Mouse (Mus musculus) CH12.LX (cell line): ENCODE measurements at regions not wholly inside any gene's neighbourhood (a gene's known extent, or its start where the extent isn't known, plus 50 kb on each side); places are given as distances from the start of the nearest gene placed in this dataset.

Experiments
- DNase-seq: peaks from one replicate; pipeline ENCODE4 v3.0.0-alpha.2; 2013; ENCODE audit errors: extremely low read depth
- H3K27ac ChIP-seq: 2 replicates; pipeline ENCODE4 v1.5.1; 2012; ENCODE audit warnings: low read depth, mild to moderate bottlenecking, control low read depth, moderate library complexity; ENCODE audit not compliant: insufficient read depth
- H3K27me3 ChIP-seq: replicated peaks from 2 replicates; pipeline ENCODE3; 2012; ENCODE audit warnings: inconsistent platforms
- H3K36me3 ChIP-seq, 2 experiments: replicated peaks in 1 of 2; 2 replicates each; pipeline versions ENCODE3 to v1.6.1; 2012; ENCODE audit warnings: inconsistent platforms in 1 of 2, low read length in 1 of 2, mild to moderate bottlenecking in 1 of 2, mixed read lengths in 1 of 2, moderate library complexity in 1 of 2; ENCODE audit not compliant: control insufficient read depth in 1 of 2, insufficient read depth in 1 of 2
- H3K4me1 ChIP-seq, 2 experiments: 2 replicates each; pipeline ENCODE4 v1.6.1; 2012; ENCODE audit warnings: inconsistent platforms in 1 of 2, moderate library complexity in 1 of 2; ENCODE audit not compliant: insufficient read depth in 2 of 2, control insufficient read depth in 1 of 2
- H3K4me2 ChIP-seq: 2 replicates; pipeline ENCODE4 v1.6.1; 2012; ENCODE audit warnings: low read depth, mild to moderate bottlenecking, control low read depth; ENCODE audit not compliant: poor library complexity, insufficient read depth, severe bottlenecking
- H3K4me3 ChIP-seq, 3 experiments: fragments of 150-350 bp in 1 of 3; sonication (generic) in 1 of 3; replicated peaks in 1 of 3; 2 replicates each; pipeline versions ENCODE3 to v1.5.1; 2011 to 2012; ENCODE audit warnings: low read depth in 2 of 3, low read length in 2 of 3, mild to moderate bottlenecking in 2 of 3, moderate library complexity in 2 of 3, control low read depth in 1 of 3, improper control_type of control experiment in 1 of 3, inconsistent platforms in 1 of 3, mixed read lengths in 1 of 3; ENCODE audit not compliant: poor library complexity in 1 of 3
- H3K79me2 ChIP-seq: replicated peaks from 2 replicates; pipeline ENCODE4 v1.6.1; 2012; ENCODE audit warnings: mild to moderate bottlenecking, moderate library complexity; ENCODE audit not compliant: control insufficient read depth, poor library complexity, insufficient read depth, severe bottlenecking; ENCODE audit errors: extremely low read depth
- H3K9ac ChIP-seq: 2 replicates; pipeline ENCODE4 v1.6.1; 2012; ENCODE audit warnings: low read depth, mild to moderate bottlenecking, control low read depth, moderate library complexity; ENCODE audit not compliant: insufficient read depth
- H3K9me3 ChIP-seq: replicated peaks from 2 replicates; pipeline ENCODE3; 2012; ENCODE audit warnings: low read length, inconsistent platforms, mixed read lengths
- BHLHE40 ChIP-seq: IDR thresholded peaks from 2 replicates; pipeline ENCODE4 v1.6.1; 2011; ENCODE audit warnings: mild to moderate bottlenecking, low read depth, low read length, improper control_type of control experiment
- CHD1 ChIP-seq: IDR thresholded peaks from 2 replicates; pipeline ENCODE4 v1.6.1; 2012; ENCODE audit warnings: low read depth, low read length, improper control_type of control experiment, inconsistent platforms
- GABPA ChIP-seq: IDR thresholded peaks from 2 replicates; pipeline ENCODE4 v1.6.1; 2012; ENCODE audit warnings: low read depth, low read length, improper control_type of control experiment, inconsistent platforms; ENCODE audit not compliant: insufficient replicate concordance
- HCFC1 ChIP-seq: IDR thresholded peaks from 2 replicates; pipeline ENCODE4 v1.6.1; 2012; ENCODE audit warnings: low read depth, mild to moderate bottlenecking, inconsistent platforms, low read length, improper control_type of control experiment
- JUN ChIP-seq: IDR thresholded peaks from 2 replicates; pipeline ENCODE4 v1.6.1; 2011; ENCODE audit warnings: low read depth, mild to moderate bottlenecking, low read length, improper control_type of control experiment, moderate library complexity; ENCODE audit not compliant: insufficient read depth
- MAFK ChIP-seq: IDR thresholded peaks from 2 replicates; pipeline ENCODE4 v1.6.1; 2011; ENCODE audit warnings: low read length, improper control_type of control experiment; ENCODE audit not compliant: insufficient replicate concordance
- MAX ChIP-seq: IDR thresholded peaks from 2 replicates; pipeline ENCODE4 v1.6.1; 2011; ENCODE audit warnings: low read length, improper control_type of control experiment
- MAZ ChIP-seq: IDR thresholded peaks from 2 replicates; pipeline ENCODE4 v1.6.1; 2012; ENCODE audit warnings: low read depth, mild to moderate bottlenecking, inconsistent platforms, low read length, improper control_type of control experiment, moderate library complexity
- MEF2A ChIP-seq: IDR thresholded peaks from 2 replicates; pipeline ENCODE4 v1.6.1; 2014; ENCODE audit warnings: low read depth, mild to moderate bottlenecking, inconsistent platforms, low read length, improper control_type of control experiment, borderline replicate concordance
- MXI1 ChIP-seq: IDR thresholded peaks from 2 replicates; pipeline ENCODE4 v1.6.1; 2011; ENCODE audit warnings: mild to moderate bottlenecking, low read depth, low read length, improper control_type of control experiment
- MYC ChIP-seq: IDR thresholded peaks from 2 replicates; pipeline ENCODE4 v1.6.1; 2011; ENCODE audit warnings: low read depth, mild to moderate bottlenecking, improper control_type of control experiment, low read length
- NRF1 ChIP-seq: IDR thresholded peaks from 2 replicates; pipeline ENCODE4 v1.6.1; 2014; ENCODE audit warnings: low read depth, mild to moderate bottlenecking, inconsistent platforms, low read length, improper control_type of control experiment, moderate library complexity
- PAX5 ChIP-seq: IDR thresholded peaks from 2 replicates; pipeline ENCODE4 v1.6.1; 2012; ENCODE audit warnings: low read length, inconsistent platforms, mixed read lengths
- RAD21 ChIP-seq: IDR thresholded peaks from 2 replicates; pipeline ENCODE4 v1.6.1; 2011; ENCODE audit warnings: low read depth, mild to moderate bottlenecking, low read length, improper control_type of control experiment, moderate library complexity
- RCOR1 ChIP-seq: conservative IDR thresholded peaks from 2 replicates; pipeline ENCODE4 v1.6.1; 2012; ENCODE audit warnings: low read depth, mild to moderate bottlenecking, inconsistent platforms, low read length, improper control_type of control experiment
- SIN3A ChIP-seq: IDR thresholded peaks from 2 replicates; pipeline ENCODE4 v1.6.1; 2012; ENCODE audit warnings: low read length, improper control_type of control experiment, inconsistent platforms
- SMC3 ChIP-seq: IDR thresholded peaks from 2 replicates; pipeline ENCODE4 v1.6.1; 2011; ENCODE audit warnings: low read depth, low read length, improper control_type of control experiment
- ZMIZ1 ChIP-seq: IDR thresholded peaks from 2 replicates; pipeline ENCODE4 v1.6.1; 2012; ENCODE audit warnings: low read depth, mild to moderate bottlenecking, inconsistent platforms, low read length, improper control_type of control experiment
- dilution Hi-C: fragments of 300-500 bp; cut with MboI; formaldehyde crosslinking; loops from 2 replicates; pipeline ENCODE4 v1.14.3; 2020; ENCODE audit warnings: low sequenced_read_pairs; ENCODE audit not compliant: extremely low pct_unique_long_range_greater_than_20kb, extremely low pct_ligation_motif_present
- in situ Hi-C: fragments of 300-500 bp; cut with MboI; formaldehyde crosslinking; loops from 3 replicates; pipeline ENCODE4 v1.14.3; 2019; ENCODE audit warnings: low sequenced_read_pairs, low pct_ligation_motif_present, low pct_unique_long_range_greater_than_20kb, mixed read lengths

DNA sequence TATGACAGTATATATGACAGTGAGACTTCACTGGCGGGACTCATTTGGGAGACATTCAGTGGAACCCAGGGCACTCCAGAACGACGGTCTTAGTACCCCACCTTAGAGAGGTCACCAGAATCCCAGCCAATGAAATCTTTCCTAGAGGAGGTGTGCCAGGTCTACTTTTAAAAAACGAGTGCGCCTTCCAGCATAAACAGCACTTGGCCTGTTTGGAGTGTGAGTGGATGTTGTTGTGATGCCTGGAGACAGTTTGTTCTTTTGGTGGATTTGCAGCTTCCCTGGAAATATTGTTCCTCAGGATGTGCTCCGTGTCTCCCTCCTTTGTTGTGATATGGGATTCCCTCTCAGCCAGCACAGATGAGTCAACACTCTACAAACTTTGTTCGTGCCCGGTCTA is 219.9 kb downstream of the Zfp36l1 start:
- H3K4me1 ChIP-seq, result peaks cover 2 to 13% of the 10 kb centered on the region in 2 experiments; a peak in 3 of 4 replicates
- dilution Hi-C loops, result no loop called here
- no peak overlapping the region for H3K9ac ChIP-seq
- in situ Hi-C loops, result no loop called here
- DNase-seq, result no peak
- H3K79me2 ChIP-seq, result no peaks in the 10 kb centered on the region
- H3K27ac ChIP-seq, result no peak overlapping the region
- no peak overlapping the region for H3K4me3 ChIP-seq
- TF ChIP-seq PAX5 (no peak), SMC3 (no peak), BHLHE40 (no peak), MXI1 (no peak), ZMIZ1 (no peak), RAD21 (no peak), GABPA (no peak), MAX (no peak), MYC (no peak), CHD1 (no peak), JUN (no peak), NRF1 (no peak), RCOR1 (no peak), HCFC1 (no peak), MAFK (no peak), MAZ (no peak)
- no peaks in the 10 kb centered on the region for H3K27me3 ChIP-seq
- H3K36me3 ChIP-seq, result no peaks in the 10 kb centered on the region
- no peaks in the 10 kb centered on the region for H3K9me3 ChIP-seq
- H3K4me2 ChIP-seq, result no peak overlapping the region

DNA sequence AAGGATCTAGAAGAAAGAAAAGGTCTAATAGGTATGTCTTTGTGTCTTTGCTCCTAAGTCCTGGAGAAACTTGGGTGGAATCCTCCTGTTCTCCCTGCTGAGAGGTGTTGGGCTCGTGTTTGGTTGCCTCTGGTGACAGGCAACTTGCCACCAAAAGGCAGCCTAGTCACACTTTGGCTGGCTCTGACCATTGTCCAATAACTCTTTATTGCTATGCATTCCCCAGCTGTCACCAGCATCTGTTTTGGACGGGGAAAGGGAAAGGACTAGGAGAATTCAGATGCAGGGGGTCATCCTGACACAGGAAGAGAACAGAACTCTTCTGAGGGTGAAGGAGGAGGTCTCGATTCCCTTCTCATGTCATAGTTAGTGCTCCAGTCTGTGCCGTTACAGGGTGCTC is 220.9 kb downstream of the Zfp36l1 start:
- Histone ChIP-seq H3K9me3 (no peaks in the 10 kb centered on the region), H3K4me3 (no peak overlapping the region), H3K9ac (no peak overlapping the region), H3K27me3 (no peaks in the 10 kb centered on the region), H3K36me3 (no peaks in the 10 kb centered on the region), H3K4me2 (no peak overlapping the region), H3K79me2 (no peaks in the 10 kb centered on the region), H3K4me1 (peaks cover 2 to 7% of the 10 kb centered on the region in 2 experiments; a peak in 2 of 4 replicates), H3K27ac (no peak overlapping the region)
- dilution Hi-C loops, result no loop called here
- no peak for DNase-seq
- in situ Hi-C loops, result no loop called here
- TF ChIP-seq MEF2A (no peak), RCOR1 (no peak), NRF1 (no peak), SIN3A (no peak), MAFK (no peak)
